Mouse (Mus musculus) urinary bladder, postnatal 14 days (tissue): ENCODE measurements around the gene BC055324.
"Not testable (repeated sequence)": the region's sequence is repeated elsewhere in the genome, so short reads cannot be mapped to it uniquely, and the experiment has no call there.

Experiments
- DNase-seq: peaks from one replicate; pipeline ENCODE4 v3.0.0; 2021; ENCODE audit warnings: low spot score

Gene BC055324

GRCm38 (mm10) chr1:163994721-163995608 lies at the start of gene BC055324, which contains the start of gene Mettl18:
Gene BC055324 (minus strand): TSS chr1:163994796.
Gene Mettl18 (plus strand): TSS chr1:163994889.
- DNase-seq: peak; percentile 90

GRCm38 (mm10) chr1:164043549-164043948 lies 49.0 kb upstream of the BC055324 start:
- DNase-seq: no peak

- DNase-seq: no peak
Observed at GRCm38 (mm10) chr1:164040385-164041135, 46.0 kb upstream of the BC055324 start.

GRCm38 (mm10) chr1:164027416-164027815 lies 32.8 kb upstream of the BC055324 start:
- peak; percentile 12 for DNase-seq

- no peak for DNase-seq
Observed at GRCm38 (mm10) chr1:164025685-164026084, 31.1 kb upstream of the BC055324 start.

GRCm38 (mm10) chr1:164022106-164022505 lies 27.5 kb upstream of the BC055324 start:
- not testable (repeated sequence) for DNase-seq

- not testable (repeated sequence) for DNase-seq
Observed at GRCm38 (mm10) chr1:164020746-164021145, 26.1 kb upstream of the BC055324 start.

- no peak for DNase-seq
Observed at GRCm38 (mm10) chr1:164019789-164020188, 25.2 kb upstream of the BC055324 start.

GRCm38 (mm10) chr1:164018221-164018896 lies 23.8 kb upstream of the BC055324 start:
- DNase-seq: no peak

GRCm38 (mm10) chr1:164014616-164015015 lies 20.0 kb upstream of the BC055324 start:
- DNase-seq: no peak

- DNase-seq: peak; percentile 26
Observed at GRCm38 (mm10) chr1:164009235-164009634, 14.6 kb upstream of the BC055324 start.

- no peak for DNase-seq
Observed at GRCm38 (mm10) chr1:164004311-164004710, 9.7 kb upstream of the BC055324 start.

- no peak for DNase-seq
Observed at GRCm38 (mm10) chr1:164001831-164002452, 7.3 kb upstream of the BC055324 start.

GRCm38 (mm10) chr1:163995609-163995913 lies 965 bp upstream of the BC055324 start:
- no peak for DNase-seq

GRCm38 (mm10) chr1:163994173-163994720 lies 349 bp downstream of the BC055324 start:
- no peak for DNase-seq

GRCm38 (mm10) chr1:163992371-163992770 lies 2.2 kb downstream of the BC055324 start:
- no peak for DNase-seq

- no peak for DNase-seq
Observed at GRCm38 (mm10) chr1:163976515-163976914, 18.1 kb downstream of the BC055324 start.

- no peak for DNase-seq
Observed at GRCm38 (mm10) chr1:163975088-163975487, 19.5 kb downstream of the BC055324 start.

GRCm38 (mm10) chr1:163974471-163974870 lies 20.1 kb downstream of the BC055324 start:
- DNase-seq: no peak

- DNase-seq: no peak
Observed at GRCm38 (mm10) chr1:163964008-163964689, 30.4 kb downstream of the BC055324 start.

- no peak for DNase-seq
Observed at GRCm38 (mm10) chr1:163958036-163958435, 36.6 kb downstream of the BC055324 start.
